Mouse (Mus musculus): ENCODE measurements around the gene Sgpp1. TPM values are rescaled to one million over a fixed set of nuclear protein-coding genes. Genes with fewer than 3 reads are reported as not detected.

Gene Sgpp1
- polyA plus RNA-seq, 1 experiment from 2014 or later, result 8.0 TPM

Other genes starting within 250 kb of the Sgpp1 start
- 19.6 and 19.8 TPM in 2 replicates for gene Ppp2r5e, start 139.5 kb downstream of the Sgpp1 start, polyA plus RNA-seq (2015; fragmentation: Nextera tagmentation; extraction: Ambion mirVana)
- gene Wdr89, start 66.2 kb downstream of the Sgpp1 start, polyA plus RNA-seq (2015; fragmentation: Nextera tagmentation; extraction: Ambion mirVana), result 5.4 and 7.0 TPM in 2 replicates
- 48.5 and 53.5 TPM in 2 replicates for gene Syne2, start 82.4 kb upstream of the Sgpp1 start, polyA plus RNA-seq (2015; fragmentation: Nextera tagmentation; extraction: Ambion mirVana)

Data from neural tube, embryonic 13.5 days (tissue).